Mouse (Mus musculus) A20 (cell line): Measurements from ENCODE around the gene Psme3.
A peak's percentile ranks its signal among the peaks of the same experiment; 100 is the strongest.

Experiments used
- DNase-seq: peaks from one replicate; pipeline ENCODE4 v3.0.0-alpha.2; 2011; ENCODE audit warnings: low read depth, low spot score

Psme3 gene

GRCm38 (mm10) chr11:101315665-101316500 lies at the start of gene Psme3:
TSS of gene Psme3 (plus strand) at chr11:101316213.
- peak; percentile 98 for DNase-seq

GRCm38 (mm10) chr11:101269577-101270116 lies 46.4 kb upstream of the Psme3 start:
- DNase-seq: no peak

- DNase-seq: no peak
Measured at GRCm38 (mm10) chr11:101272446-101272845, 43.6 kb upstream of the Psme3 start.

GRCm38 (mm10) chr11:101275309-101275708 lies 40.7 kb upstream of the Psme3 start:
- no peak for DNase-seq

GRCm38 (mm10) chr11:101276319-101277070 lies 39.5 kb upstream of the Psme3 start:
- DNase-seq: no peak

GRCm38 (mm10) chr11:101277381-101278222 lies 38.4 kb upstream of the Psme3 start:
- DNase-seq: no peak

- DNase-seq: peak; percentile 92
Measured at GRCm38 (mm10) chr11:101278223-101279192, 37.5 kb upstream of the Psme3 start, which contains the start of the genes Cntd1 and Coa3. TSS of gene Cntd1 (plus strand) at chr11:101279012. TSS of gene Coa3 (minus strand) at chr11:101279114.

- DNase-seq: no peak
Measured at GRCm38 (mm10) chr11:101279193-101279569, 36.8 kb upstream of the Psme3 start.

GRCm38 (mm10) chr11:101280837-101281236 lies 35.2 kb upstream of the Psme3 start:
- DNase-seq: no peak

- no peak for DNase-seq
Measured at GRCm38 (mm10) chr11:101282896-101283295, 33.1 kb upstream of the Psme3 start.

- DNase-seq: no peak
Measured at GRCm38 (mm10) chr11:101283805-101284204, 32.2 kb upstream of the Psme3 start.

- no peak for DNase-seq
Measured at GRCm38 (mm10) chr11:101287306-101287705, 28.7 kb upstream of the Psme3 start.

GRCm38 (mm10) chr11:101291231-101291630 lies 24.8 kb upstream of the Psme3 start:
- no peak for DNase-seq

- no peak for DNase-seq
Measured at GRCm38 (mm10) chr11:101295191-101295590, 20.8 kb upstream of the Psme3 start.

- DNase-seq: peak; percentile 48
Measured at GRCm38 (mm10) chr11:101300881-101301280, 15.1 kb upstream of the Psme3 start.

GRCm38 (mm10) chr11:101301299-101302003 lies 14.6 kb upstream of the Psme3 start:
- no peak for DNase-seq

- peak; percentile 96 for DNase-seq
Measured at GRCm38 (mm10) chr11:101302004-101302798, 13.8 kb upstream of the Psme3 start, which contains the start of gene Becn1. TSS of gene Becn1 (minus strand) at chr11:101302286.

GRCm38 (mm10) chr11:101307744-101308143 lies 8.3 kb upstream of the Psme3 start:
- DNase-seq: no peak

GRCm38 (mm10) chr11:101311083-101311482 lies 4.9 kb upstream of the Psme3 start:
- no peak for DNase-seq
